Mouse (Mus musculus) liver, embryonic 14.5 days (tissue): ENCODE data around the gene Eif4e3.

ENCODE experiments used
- CTCF ChIP-seq: IDR thresholded peaks from 2 replicates; pipeline ENCODE4 v1.5.1; 2016; ENCODE audit warnings: antibody characterized with exemption, low read depth, control low read depth
- EP300 ChIP-seq: IDR thresholded peaks from 2 replicates; pipeline ENCODE4 v1.6.1; 2016; ENCODE audit warnings: antibody characterized with exemption, low read depth

DNA sequence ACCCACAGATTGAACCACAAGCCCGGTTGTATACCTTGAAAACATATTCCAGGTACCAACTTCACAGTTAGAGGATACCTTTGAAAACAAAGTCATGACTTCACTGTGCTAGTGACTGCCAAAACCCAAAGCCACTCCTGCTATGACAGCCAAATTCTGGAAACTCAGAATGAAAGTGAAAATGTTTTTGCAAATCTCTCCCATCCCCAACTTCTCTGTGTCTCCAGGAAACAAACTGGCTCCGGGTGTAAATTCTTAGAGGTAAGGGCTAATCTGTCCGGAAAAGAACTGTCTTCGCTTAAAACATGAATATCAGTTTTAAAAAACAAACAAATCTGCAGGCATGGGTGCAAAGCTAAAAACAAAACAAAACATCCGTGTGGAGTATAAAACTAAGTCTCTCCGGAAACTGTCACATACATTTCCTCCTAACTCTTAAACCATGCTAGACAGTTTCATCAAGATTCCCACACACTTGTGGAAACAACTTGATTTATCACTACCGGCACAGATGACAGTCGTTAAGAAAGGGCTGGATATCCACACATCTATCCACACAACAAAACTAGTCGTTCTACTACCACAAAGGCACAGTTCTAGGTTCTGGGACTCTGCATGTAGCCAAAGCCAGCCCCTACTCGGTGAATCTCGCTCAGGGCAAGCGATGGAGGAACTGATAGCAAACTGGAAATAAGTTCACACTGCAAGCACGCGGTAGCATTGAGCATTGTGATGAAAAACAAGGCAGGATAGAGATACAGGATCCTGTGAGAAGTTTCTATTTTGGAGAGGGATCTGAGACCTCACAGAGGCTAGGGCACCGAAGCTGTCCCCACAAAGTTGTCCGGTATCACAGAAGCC, 884 bp downstream of the Eif4e3 start:
- TF ChIP-seq CTCF: no peak
- TF ChIP-seq EP300: no peak
